Mouse (Mus musculus): ENCODE measurements around the gene Acpp. TPM values are rescaled to one million over a fixed set of nuclear protein-coding genes. Genes with fewer than 3 reads are reported as not detected.

The Acpp gene
- total RNA-seq, 2 experiments from 2014 or later: 0.28 to 0.34 TPM

- TF ChIP-seq CTCF (IDR thresholded peaks at IDR 0.05): no peak
- DNase-seq (ENCODE audit: extremely low spot score in 1 of 2, low spot score in 2 of 2): no peak
- intact Hi-C loops (cut with DNase I): no loop called here
- Histone ChIP-seq H3K27ac (no peak overlapping the region), H3K4me3 (no peak overlapping the region)
These were observed 40.5 kb downstream of the Acpp start for GRCm38 (mm10) chr9:104297041-104297440.

GRCm38 (mm10) chr9:104284934-104285333 is 52.6 kb downstream of the Acpp start:
- Histone ChIP-seq H3K27ac (no peak overlapping the region), H3K4me3 (no peak overlapping the region)
- TF ChIP-seq CTCF (IDR thresholded peaks at IDR 0.05): no peak
- no peak for DNase-seq (ENCODE audit: extremely low spot score in 1 of 2, low spot score in 2 of 2)
- intact Hi-C loops (cut with DNase I): no loop called here

- DNase-seq (ENCODE audit: extremely low spot score in 1 of 2, low spot score in 2 of 2): no peak
- TF ChIP-seq CTCF (IDR thresholded peaks at IDR 0.05): no peak
- intact Hi-C loops (cut with DNase I): no loop called here
- H3K27ac ChIP-seq: no peak overlapping the region
- no peak overlapping the region for H3K4me3 ChIP-seq
These were observed 55.0 kb downstream of the Acpp start for GRCm38 (mm10) chr9:104282536-104282935.

- TF ChIP-seq CTCF (IDR thresholded peaks at IDR 0.05): no peak
- no peak for DNase-seq (ENCODE audit: extremely low spot score in 1 of 2, low spot score in 2 of 2)
- intact Hi-C loops (cut with DNase I): no loop called here
- Histone ChIP-seq H3K4me3 (no peak overlapping the region), H3K27ac (no peak overlapping the region)
These were observed 55.8 kb downstream of the Acpp start for GRCm38 (mm10) chr9:104281737-104282136.

- TF ChIP-seq CTCF (IDR thresholded peaks at IDR 0.05): no peak
- H3K27ac ChIP-seq: no peak overlapping the region
- intact Hi-C loops (cut with DNase I): no loop called here
- no peak overlapping the region for H3K4me3 ChIP-seq
- DNase-seq (ENCODE audit: extremely low spot score in 1 of 2, low spot score in 2 of 2): no peak
These were observed 56.6 kb downstream of the Acpp start for GRCm38 (mm10) chr9:104280725-104281495.

- intact Hi-C loops (cut with DNase I): loop anchor here (1.0 to 10.0 kb wide), 3 partner anchors 29 to 1117 kb away; partner anchors contain the start of genes Aste1 and Nek11
- peak; percentile 28 to 30 for DNase-seq (ENCODE audit: extremely low spot score in 1 of 2, low spot score in 2 of 2)
- H3K4me3 ChIP-seq: 0 out of 2 replicates have a peak overlapping the region, but pooled peaks have one; percentile 9
- H3K27ac ChIP-seq: no peak overlapping the region
- TF ChIP-seq CTCF (IDR thresholded peaks at IDR 0.05): peak; percentile 83
These were observed 59.9 kb downstream of the Acpp start for GRCm38 (mm10) chr9:104277528-104278162.

- no peak for DNase-seq (ENCODE audit: extremely low spot score in 1 of 2, low spot score in 2 of 2)
- Histone ChIP-seq H3K4me3 (no peak overlapping the region), H3K27ac (no peak overlapping the region)
- TF ChIP-seq CTCF (IDR thresholded peaks at IDR 0.05): no peak
- intact Hi-C loops (cut with DNase I): loop anchor here (10.0 kb wide), 1 partner anchor 1120 kb away; the partner anchor contains the start of genes Aste1 and Nek11
These were observed 62.3 kb downstream of the Acpp start for GRCm38 (mm10) chr9:104275084-104275785.

- intact Hi-C loops (cut with DNase I): loop anchor here (10.0 kb wide), 1 partner anchor 1123 kb away; the partner anchor contains the start of genes Aste1 and Nek11
- no peak overlapping the region for H3K27ac ChIP-seq
- H3K4me3 ChIP-seq: no peak overlapping the region
- no peak for DNase-seq (ENCODE audit: extremely low spot score in 1 of 2, low spot score in 2 of 2)
- TF ChIP-seq CTCF (IDR thresholded peaks at IDR 0.05): no peak
These were observed 65.5 kb downstream of the Acpp start for GRCm38 (mm10) chr9:104272057-104272456.

- intact Hi-C loops (cut with DNase I): loop anchor here (10.0 kb wide), 1 partner anchor 1123 kb away; the partner anchor contains the start of genes Aste1 and Nek11
- Histone ChIP-seq H3K4me3 (no peak overlapping the region), H3K27ac (no peak overlapping the region)
- TF ChIP-seq CTCF (IDR thresholded peaks at IDR 0.05): no peak
- DNase-seq (ENCODE audit: extremely low spot score in 1 of 2, low spot score in 2 of 2): no peak
These were observed 65.9 kb downstream of the Acpp start for GRCm38 (mm10) chr9:104271642-104272041.

GRCm38 (mm10) chr9:104269944-104270343 is 67.6 kb downstream of the Acpp start:
- TF ChIP-seq CTCF (IDR thresholded peaks at IDR 0.05): no peak
- peak overlapping the region; percentile 57 for H3K27ac ChIP-seq
- no peak overlapping the region for H3K4me3 ChIP-seq
- intact Hi-C loops (cut with DNase I): loop anchor here (10.0 kb wide), 1 partner anchor 1125 kb away; the partner anchor contains the start of genes Aste1 and Nek11
- DNase-seq (ENCODE audit: extremely low spot score in 1 of 2, low spot score in 2 of 2): no peak

GRCm38 (mm10) chr9:104269349-104269871 is 68.1 kb downstream of the Acpp start:
- Histone ChIP-seq H3K27ac (peak overlapping the region; percentile 57; the same call in 1 of the 2 replicates), H3K4me3 (no peak overlapping the region)
- DNase-seq (ENCODE audit: extremely low spot score in 1 of 2, low spot score in 2 of 2): peak; percentile 22 to 39
- intact Hi-C loops (cut with DNase I): no loop called here
- no peak for TF ChIP-seq CTCF (IDR thresholded peaks at IDR 0.05)

Data from left cerebral cortex, adult 2 months (tissue).